Mouse (Mus musculus): ENCODE data around the gene Haghl. TPM values are rescaled to one million over a fixed set of nuclear protein-coding genes. Genes with fewer than 3 reads are reported as not detected.

The Haghl gene
- polyA plus RNA-seq (2016; fragmentation: Nextera tagmentation; extraction: Ambion mirVana), result 74.4 and 76.0 TPM in 2 replicates

DNA sequence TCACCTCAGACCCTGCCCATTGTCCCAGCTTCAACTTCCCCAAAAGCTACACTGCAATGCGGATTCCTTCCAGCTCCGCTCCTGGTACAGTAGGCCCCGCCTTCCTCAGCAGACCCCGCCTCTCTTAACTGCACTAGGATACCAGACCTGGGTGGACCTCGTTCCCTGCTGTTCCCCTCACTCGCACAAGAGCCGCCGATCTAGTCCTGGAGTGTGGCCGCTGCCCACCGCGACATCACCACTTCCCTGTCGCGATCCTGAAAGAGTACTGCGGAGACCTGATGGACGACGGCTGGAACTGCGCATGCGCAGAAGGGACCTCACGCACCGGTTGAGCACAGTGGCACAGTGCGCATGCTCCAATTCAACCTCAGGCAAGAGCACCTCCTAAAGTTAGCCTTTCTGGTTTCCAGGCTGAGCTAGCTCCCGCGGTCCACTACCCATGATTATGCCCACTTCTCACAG is at the start of gene Haghl:
Haghl (minus strand) TSS at position 393 of the 465 bp plus-strand sequence.
- Histone ChIP-seq H3K36me3 (replicated peaks) (peaks cover 76% of the 10 kb centered on the region), H3K27me3 (ENCODE audit: poor library complexity, severe bottlenecking) (no peaks in the 10 kb centered on the region), H3K4me1 (peaks cover 38% of the 10 kb centered on the region), H3K9me3 (no peaks in the 10 kb centered on the region), H3K27ac (peak within 1 kb of the TSS; percentile 92), H3K4me3 (peak within 1 kb of the TSS; percentile 60)
- DNase-seq (ENCODE audit: extremely low spot score, low spot score), result peak; percentile 98
- WGBS, result under 1% methylated on average over 23 of the region's 23 CpGs

DNA sequence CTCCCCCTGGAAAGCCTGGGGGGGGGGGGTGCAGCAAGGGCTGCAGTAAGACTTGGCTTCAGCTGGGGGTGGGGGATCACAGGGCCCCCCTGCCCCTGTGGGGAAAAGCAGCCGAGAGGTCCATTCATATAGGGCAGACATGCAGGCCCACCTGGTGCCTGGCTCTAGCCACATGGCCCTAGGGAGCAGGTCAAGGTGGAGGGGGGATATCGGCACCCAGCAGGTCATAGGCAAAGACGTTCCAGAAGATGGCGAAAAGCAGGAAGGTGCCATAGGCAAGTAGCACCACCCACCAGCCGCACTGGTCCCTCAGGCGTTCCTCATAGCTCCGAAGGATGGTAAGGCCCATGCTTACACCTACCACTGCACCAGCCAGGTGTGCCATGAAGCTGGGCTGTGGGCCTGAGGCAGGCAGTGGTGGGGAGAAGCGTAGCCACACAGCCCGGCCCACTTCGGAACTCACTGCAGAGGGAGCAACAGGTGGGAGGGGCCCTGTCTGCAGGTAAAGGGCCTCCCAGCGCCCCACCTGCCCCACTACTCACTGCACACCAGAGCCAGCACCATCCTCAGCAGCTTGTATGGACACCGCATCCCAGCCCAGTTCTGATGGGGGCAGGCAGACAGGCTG is 49.2 kb upstream of the Haghl start:
- Histone ChIP-seq H3K27me3 (ENCODE audit: poor library complexity, severe bottlenecking) (no peaks in the 10 kb centered on the region), H3K9me3 (no peaks in the 10 kb centered on the region), H3K36me3 (replicated peaks) (peaks cover 68% of the 10 kb centered on the region), H3K27ac (peak overlapping the region; percentile 96), H3K4me3 (peak overlapping the region; percentile 77), H3K4me1 (peaks cover 85% of the 10 kb centered on the region)
- DNase-seq (ENCODE audit: extremely low spot score, low spot score), result no peak
- 93% methylated on average over 12 of the region's 12 CpGs for WGBS

DNA sequence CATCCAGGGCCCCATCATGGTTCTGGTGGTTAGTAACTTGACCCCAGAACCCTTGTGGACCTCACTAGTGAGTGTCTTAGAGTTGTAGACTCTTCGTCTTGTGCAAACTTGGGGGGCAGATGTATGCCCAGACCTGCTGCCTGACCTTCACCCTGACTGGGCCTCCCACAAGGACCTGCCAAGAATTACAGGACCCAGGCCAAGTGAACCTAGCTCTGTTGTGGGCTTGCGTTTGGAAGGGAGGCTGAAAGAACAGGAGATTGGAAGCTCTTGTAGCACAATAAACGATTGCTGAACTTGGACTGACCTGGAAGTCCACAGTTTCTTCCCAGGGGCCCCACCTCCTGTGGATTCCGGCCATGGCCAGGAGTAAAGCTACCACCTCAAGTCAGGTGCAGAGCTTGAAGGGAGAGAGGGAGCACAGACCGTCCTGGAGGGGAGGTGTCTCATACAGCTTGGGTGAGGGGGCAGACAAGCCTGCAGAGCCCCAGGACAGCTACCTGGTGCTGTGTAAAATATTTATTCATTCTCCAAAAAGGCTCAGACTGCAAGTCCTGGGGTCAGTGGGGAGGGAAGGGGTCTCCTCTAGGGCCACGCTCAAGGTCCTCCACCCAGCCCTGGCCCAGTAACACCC is 48.6 kb upstream of the Haghl start:
- peak overlapping the region; percentile 77 for H3K4me3 ChIP-seq
- peaks cover 65% of the 10 kb centered on the region for H3K36me3 ChIP-seq (replicated peaks)
- H3K27ac ChIP-seq, result peak overlapping the region; percentile 96
- H3K9me3 ChIP-seq, result no peaks in the 10 kb centered on the region
- WGBS, result 59% methylated on average over 6 of the region's 6 CpGs
- DNase-seq (ENCODE audit: extremely low spot score, low spot score), result no peak
- peaks cover 87% of the 10 kb centered on the region for H3K4me1 ChIP-seq
- no peaks in the 10 kb centered on the region for H3K27me3 ChIP-seq (ENCODE audit: poor library complexity, severe bottlenecking)

DNA sequence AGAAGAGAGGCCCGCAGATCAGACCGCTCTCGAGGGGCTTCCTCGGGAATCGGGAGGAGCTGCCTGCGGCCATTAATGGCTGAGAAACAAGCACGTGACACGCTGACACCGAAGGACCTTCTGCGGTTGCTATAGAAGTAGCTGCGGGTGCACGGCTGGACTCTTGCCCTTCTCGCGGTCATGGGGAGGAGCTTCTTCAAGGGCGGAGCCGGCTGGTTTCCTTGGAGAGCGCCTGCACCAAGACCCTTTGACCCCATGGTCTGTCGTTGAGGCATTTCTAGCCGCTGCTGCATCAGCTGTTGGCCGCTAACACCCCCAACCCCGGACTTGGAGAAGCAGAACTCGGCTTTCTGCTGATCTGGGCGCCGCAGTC is 47.8 kb upstream of the Haghl start, which contains the start of gene Stub1:
Stub1 (minus strand) TSS at position 114 of the 373 bp plus-strand sequence.
- peaks cover 91% of the 10 kb centered on the region for H3K4me1 ChIP-seq
- no peak for DNase-seq (ENCODE audit: extremely low spot score, low spot score)
- H3K27ac ChIP-seq, result peak within 1 kb of the TSS; percentile 96
- WGBS, result under 1% methylated on average over 24 of the region's 24 CpGs
- H3K36me3 ChIP-seq (replicated peaks), result peaks cover 60% of the 10 kb centered on the region
- H3K27me3 ChIP-seq (ENCODE audit: poor library complexity, severe bottlenecking), result no peaks in the 10 kb centered on the region
- no peaks in the 10 kb centered on the region for H3K9me3 ChIP-seq
- peak within 1 kb of the TSS; percentile 77 for H3K4me3 ChIP-seq

DNA sequence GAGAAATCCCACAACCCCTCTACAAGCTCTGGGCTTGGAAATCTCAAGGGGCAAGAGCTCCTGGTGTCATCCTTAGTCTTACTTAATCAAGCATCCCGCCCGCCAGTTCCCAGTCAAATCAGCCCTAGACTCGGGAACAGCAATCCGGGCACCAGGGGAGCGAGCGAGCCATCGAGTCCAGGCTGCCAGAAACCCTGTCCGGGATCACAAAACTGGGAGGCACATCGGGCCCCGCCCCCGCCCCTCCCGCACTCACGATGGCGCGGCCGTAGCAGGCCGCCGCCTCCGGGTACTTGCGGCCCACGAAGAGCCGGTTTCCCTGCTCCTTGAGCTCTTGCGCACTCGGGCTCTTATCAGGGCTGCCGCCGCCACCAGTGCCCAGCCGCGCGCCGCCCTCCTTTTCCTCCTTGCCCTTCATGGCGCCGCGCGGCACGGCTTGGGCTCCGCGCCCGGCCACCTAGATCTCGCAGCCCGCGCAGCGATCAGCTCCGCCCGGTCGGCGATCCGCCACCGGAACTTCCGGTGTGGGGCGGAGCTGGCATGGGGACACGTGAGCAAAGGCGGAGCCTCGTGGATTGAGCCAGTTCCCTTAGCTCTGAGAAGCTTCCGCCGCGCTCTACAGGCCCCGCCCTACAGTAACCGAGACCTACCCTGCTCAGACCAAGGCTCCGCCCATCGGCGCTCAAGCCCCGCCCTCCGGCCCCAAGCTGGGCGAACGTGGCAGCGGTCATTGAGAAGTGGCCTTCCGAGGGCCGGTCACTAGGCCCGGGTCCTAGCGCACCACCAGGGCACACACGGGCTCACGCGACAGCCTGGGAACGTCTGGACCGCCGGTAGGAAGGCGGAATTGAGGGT is 47.2 kb upstream of the Haghl start:
- WGBS, result under 1% methylated on average over 77 of the region's 77 CpGs
- Histone ChIP-seq H3K4me1 (peaks cover 91% of the 10 kb centered on the region), H3K27me3 (ENCODE audit: poor library complexity, severe bottlenecking) (no peaks in the 10 kb centered on the region), H3K27ac (peak overlapping the region; percentile 96), H3K36me3 (replicated peaks) (peaks cover 60% of the 10 kb centered on the region), H3K9me3 (no peaks in the 10 kb centered on the region), H3K4me3 (peak overlapping the region; percentile 77)
- peak; percentile 100 for DNase-seq (ENCODE audit: extremely low spot score, low spot score)

DNA sequence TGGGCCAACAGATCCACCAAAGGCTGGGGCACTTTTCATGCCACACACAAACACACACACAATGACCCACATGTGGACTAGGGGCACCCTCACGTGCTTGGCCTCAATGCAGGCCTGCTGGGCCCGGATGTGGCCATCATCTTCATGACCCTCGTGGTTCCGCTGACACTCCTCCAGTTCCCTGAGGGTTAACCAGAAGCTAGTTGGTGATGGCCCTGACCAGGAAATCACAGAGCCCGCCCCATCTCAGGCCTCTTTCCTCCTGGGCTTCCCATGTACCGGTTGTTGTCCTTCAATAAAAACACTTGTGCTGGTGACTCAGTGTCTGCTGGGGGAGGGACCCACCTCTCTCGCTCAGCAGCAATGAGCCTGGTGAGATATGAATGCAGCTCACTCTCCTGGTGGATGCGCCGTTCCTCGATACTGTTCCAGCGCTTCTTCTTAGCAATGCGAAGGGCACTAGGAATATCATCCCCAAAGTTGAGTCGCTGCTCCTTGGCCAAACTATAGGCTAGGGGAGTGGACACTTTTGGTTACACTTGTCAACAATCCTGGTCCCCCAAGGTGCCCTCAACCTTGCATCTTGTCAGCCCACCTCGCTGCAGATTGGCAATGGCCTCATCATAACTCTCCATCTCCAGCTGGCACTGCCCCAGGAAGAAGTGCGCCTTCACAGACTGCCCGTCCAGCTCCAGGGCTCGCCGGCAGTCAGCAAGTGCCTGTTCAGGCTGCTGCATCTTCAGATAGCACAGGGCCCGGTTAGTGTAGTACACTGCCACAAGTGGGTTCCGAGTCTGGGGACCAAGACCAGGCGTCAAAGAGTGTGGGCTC is 46.2 kb upstream of the Haghl start:
- H3K4me1 ChIP-seq, result peaks cover 86% of the 10 kb centered on the region
- H3K36me3 ChIP-seq (replicated peaks), result peaks cover 67% of the 10 kb centered on the region

DNA sequence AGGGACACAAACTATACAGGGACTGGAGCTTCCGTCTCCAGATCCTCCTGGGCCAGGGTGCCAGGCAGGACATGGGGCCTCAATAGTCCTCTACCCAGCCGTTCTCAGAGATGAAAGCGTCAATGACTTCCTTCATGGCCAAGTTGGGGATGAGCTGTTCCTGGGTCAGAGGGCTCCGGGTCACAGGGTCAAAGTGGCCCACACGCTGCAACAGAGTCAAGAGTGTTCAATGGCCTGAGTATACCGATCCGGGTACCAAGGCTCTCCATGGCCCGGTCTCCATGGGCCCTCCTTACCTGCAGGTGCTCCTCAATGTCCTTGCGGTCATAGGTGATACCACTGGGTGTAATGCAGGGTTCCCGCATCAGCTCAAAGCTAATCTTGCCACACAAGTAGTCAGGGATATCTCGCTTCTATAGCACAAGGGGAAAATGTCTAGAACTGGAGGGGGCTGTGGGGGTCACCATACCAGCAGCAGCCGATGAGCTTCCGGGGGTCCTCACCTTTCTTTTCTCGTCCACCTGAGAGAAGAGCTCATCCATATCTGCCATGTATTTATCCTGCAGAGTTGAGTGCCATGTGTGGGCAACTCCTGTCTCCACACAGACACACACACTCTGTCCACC is 45.4 kb upstream of the Haghl start:
- Histone ChIP-seq H3K27ac (0 out of 2 replicates have a peak overlapping the region, but pooled peaks have one; percentile 27), H3K4me3 (peak overlapping the region; percentile 77), H3K36me3 (replicated peaks) (peaks cover 70% of the 10 kb centered on the region), H3K27me3 (ENCODE audit: poor library complexity, severe bottlenecking) (no peaks in the 10 kb centered on the region), H3K4me1 (peaks cover 83% of the 10 kb centered on the region), H3K9me3 (no peaks in the 10 kb centered on the region)
- 89% methylated on average over 14 of the region's 14 CpGs for WGBS
- no peak for DNase-seq (ENCODE audit: extremely low spot score, low spot score)

More for the DNA sequence above, 46.2 kb upstream of the Haghl start:
- no peaks in the 10 kb centered on the region for H3K9me3 ChIP-seq
- no peak for DNase-seq (ENCODE audit: extremely low spot score, low spot score)
- H3K27ac ChIP-seq, result peak overlapping the region; percentile 96
- 71% methylated on average over 21 of the region's 21 CpGs for WGBS
- peak overlapping the region; percentile 77 for H3K4me3 ChIP-seq
- H3K27me3 ChIP-seq (ENCODE audit: poor library complexity, severe bottlenecking), result no peaks in the 10 kb centered on the region

DNA sequence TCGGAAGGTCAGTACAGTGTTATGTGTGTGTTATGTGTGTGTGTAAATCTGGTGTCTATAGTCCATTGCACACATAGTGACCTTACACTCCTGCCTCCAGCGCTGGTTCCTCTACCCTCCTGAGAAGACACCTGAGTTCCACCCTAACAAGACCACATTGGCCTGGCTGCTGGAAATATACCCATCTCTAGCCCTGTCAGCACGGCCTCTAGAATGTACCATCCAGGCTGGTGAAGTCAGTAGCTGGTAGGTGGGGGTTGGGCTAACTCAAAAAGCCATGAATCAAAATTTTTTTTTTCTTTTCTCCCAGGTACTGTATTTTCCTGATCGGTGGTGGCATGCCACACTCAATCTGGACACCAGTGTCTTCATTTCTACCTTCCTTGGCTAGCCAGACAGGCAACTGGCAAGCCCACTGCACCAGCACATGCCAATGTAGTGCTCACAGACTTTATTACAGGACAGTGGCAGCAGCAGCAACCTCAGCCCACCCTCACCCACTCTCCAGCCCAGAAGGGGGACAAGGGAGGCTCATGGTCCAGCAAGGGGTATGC is 44.8 kb upstream of the Haghl start:
- H3K4me1 ChIP-seq, result peaks cover 83% of the 10 kb centered on the region
- 93% methylated on average over 4 of the region's 4 CpGs for WGBS
- H3K27ac ChIP-seq, result 0 out of 2 replicates have a peak overlapping the region, but pooled peaks have one; percentile 27
- H3K36me3 ChIP-seq (replicated peaks), result peaks cover 68% of the 10 kb centered on the region
- peak overlapping the region; percentile 77 for H3K4me3 ChIP-seq
- no peaks in the 10 kb centered on the region for H3K27me3 ChIP-seq (ENCODE audit: poor library complexity, severe bottlenecking)
- no peaks in the 10 kb centered on the region for H3K9me3 ChIP-seq
- DNase-seq (ENCODE audit: extremely low spot score, low spot score), result no peak

DNA sequence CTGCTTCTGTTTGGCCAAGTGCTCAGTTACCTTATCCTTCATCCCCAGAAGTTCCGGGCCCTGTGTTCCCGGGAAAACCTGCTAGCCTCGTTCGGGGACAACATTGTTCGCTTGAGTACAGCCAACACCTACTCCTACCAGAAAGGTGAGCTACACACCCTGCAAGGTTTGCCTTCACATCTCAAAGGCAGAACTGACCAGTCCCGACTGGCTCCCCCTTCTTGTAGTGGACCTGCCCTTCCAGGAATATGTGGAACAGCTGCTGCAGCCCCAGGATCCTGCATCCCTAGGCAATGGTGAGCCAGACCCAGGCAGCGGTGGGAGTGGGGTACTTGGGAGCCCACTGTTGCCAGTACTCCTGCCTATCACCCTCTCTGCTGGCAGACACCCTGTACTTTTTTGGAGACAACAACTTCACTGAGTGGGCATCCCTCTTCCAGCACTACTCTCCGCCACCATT is 44.1 kb upstream of the Haghl start:
- DNase-seq (ENCODE audit: extremely low spot score, low spot score), result no peak
- H3K27ac ChIP-seq, result peak overlapping the region; percentile 94
- H3K4me3 ChIP-seq, result peak overlapping the region; percentile 77
- H3K36me3 ChIP-seq (replicated peaks), result peaks cover 62% of the 10 kb centered on the region
- H3K9me3 ChIP-seq, result no peaks in the 10 kb centered on the region
- 44% methylated on average over 8 of the region's 8 CpGs for WGBS
- no peaks in the 10 kb centered on the region for H3K27me3 ChIP-seq (ENCODE audit: poor library complexity, severe bottlenecking)
- H3K4me1 ChIP-seq, result peaks cover 83% of the 10 kb centered on the region

DNA sequence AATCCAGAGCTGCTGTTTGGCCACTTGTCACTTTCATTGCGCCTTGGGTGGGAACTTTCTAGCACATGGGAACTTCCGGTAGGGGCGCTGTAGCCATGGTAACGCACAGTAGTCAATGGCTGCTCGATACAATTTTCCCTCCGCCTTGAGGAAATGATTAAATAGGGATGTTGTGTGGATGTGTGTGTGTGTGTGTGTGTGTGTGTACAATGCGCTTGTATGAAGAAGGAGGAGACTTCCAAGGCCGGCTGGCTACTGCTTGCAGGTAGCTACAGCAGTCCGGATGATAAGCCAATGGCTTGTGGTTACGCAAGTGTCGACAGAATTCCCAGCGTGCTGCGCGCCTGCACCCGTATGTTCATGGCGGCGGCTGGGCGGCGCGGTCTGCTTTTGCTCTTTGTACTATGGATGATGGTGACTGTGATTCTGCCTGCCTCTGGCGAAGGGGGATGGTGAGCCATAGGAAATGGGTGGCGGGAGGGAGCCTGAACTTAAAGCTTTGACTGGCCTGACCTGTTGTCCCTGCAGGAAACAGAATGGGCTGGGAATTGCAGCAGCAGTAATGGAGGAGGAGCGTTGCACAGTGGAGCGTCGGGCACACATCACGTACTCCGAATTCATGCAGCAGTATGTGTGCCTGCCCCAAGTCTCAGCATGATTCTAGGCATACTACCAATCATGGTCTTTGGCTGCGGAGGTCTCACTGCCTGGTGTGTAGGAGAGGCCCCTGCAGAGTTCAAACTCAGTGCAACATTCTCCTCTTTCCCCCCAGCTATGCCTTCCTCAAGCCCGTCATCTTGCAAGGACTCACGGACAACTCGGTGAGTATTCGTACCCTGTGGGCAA is 43.5 kb upstream of the Haghl start, which contains the start of gene Jmjd8:
Jmjd8 (plus strand) TSS at position 156 of the 846 bp plus-strand sequence.
- Histone ChIP-seq H3K36me3 (replicated peaks) (peaks cover 58% of the 10 kb centered on the region), H3K9me3 (no peaks in the 10 kb centered on the region), H3K27ac (peak within 1 kb of the TSS; percentile 94), H3K27me3 (ENCODE audit: poor library complexity, severe bottlenecking) (no peaks in the 10 kb centered on the region), H3K4me3 (peak within 1 kb of the TSS; percentile 77), H3K4me1 (peaks cover 83% of the 10 kb centered on the region)
- WGBS, result 2% methylated on average over 32 of the region's 32 CpGs
- peak; percentile 85 for DNase-seq (ENCODE audit: extremely low spot score, low spot score)

DNA sequence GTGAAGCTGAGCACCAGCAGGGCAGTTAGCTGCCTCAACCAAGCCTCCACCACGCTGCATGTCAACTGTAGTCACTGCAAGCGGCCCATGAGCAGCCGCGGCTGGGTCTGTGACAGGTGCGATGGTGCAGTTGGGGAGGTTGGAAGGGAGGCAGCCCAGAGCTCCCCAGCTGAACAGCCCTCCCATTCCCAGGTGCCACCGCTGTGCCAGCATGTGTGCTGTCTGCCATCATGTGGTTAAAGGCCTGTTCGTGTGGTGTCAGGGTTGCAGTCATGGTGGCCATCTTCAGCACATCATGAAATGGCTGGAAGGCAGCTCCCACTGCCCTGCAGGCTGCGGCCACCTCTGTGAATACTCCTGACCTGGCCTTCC is 42.7 kb upstream of the Haghl start:
- Histone ChIP-seq H3K27ac (peak overlapping the region; percentile 94), H3K4me3 (peak overlapping the region; percentile 77), H3K9me3 (no peaks in the 10 kb centered on the region), H3K27me3 (ENCODE audit: poor library complexity, severe bottlenecking) (no peaks in the 10 kb centered on the region), H3K36me3 (replicated peaks) (peaks cover 58% of the 10 kb centered on the region), H3K4me1 (peaks cover 80% of the 10 kb centered on the region)
- DNase-seq (ENCODE audit: extremely low spot score, low spot score), result no peak
- WGBS, result 83% methylated on average over 8 of the region's 8 CpGs

All from forebrain, embryonic 10.5 days (tissue).